16 mouse cellular contexts compared by ENCODE assay signal in genomic region chr11:68452740-68453139, GRCm38 (mm10). TPM values are rescaled to one million over a fixed set of nuclear protein-coding genes. Genes with fewer than 3 reads are reported as not detected.
"Had no signal": no experiment of that assay in that cellular context is flagged by ENCODE, and none has a peak within 500 bp of the region (broad histone marks: within the 10 kb centered on the region; RNA-seq: fewer than 3 reads in every experiment).

No protein-coding gene starts in this region.

- H3K27me3 ChIP-seq: liver, embryonic 12.5 days; midbrain, embryonic 12.5 days had no signal

- H3K4me3 ChIP-seq: left cerebral cortex, adult 2 months; limb, embryonic 10.5 days; liver, embryonic 12.5 days; megakaryocyte, embryonic 14.5 days; midbrain, embryonic 12.5 days had no signal

- H3K27ac ChIP-seq: kidney, postnatal 0 days; left cerebral cortex, adult 2 months; limb, embryonic 10.5 days; liver, embryonic 12.5 days; midbrain, embryonic 12.5 days had no signal

- DNase-seq: kidney, adult 11 months; kidney, adult 9 months; kidney, postnatal 36 days; layer of hippocampus, adult 9-11 months; lung, embryonic 14.5 days; lung, postnatal 10 days; lung, postnatal 4 days; thymus, adult 18-20 months had no signal

- H3K4me2 ChIP-seq: liver, embryonic 12.5 days; lung, embryonic 14.5 days; midbrain, embryonic 12.5 days had no signal

- H3K4me1 ChIP-seq: liver, embryonic 12.5 days had no signal

- H3K36me3 ChIP-seq: limb, embryonic 10.5 days; liver, embryonic 12.5 days; midbrain, embryonic 12.5 days had no signal

- H3K9me3 ChIP-seq: limb, embryonic 10.5 days; liver, embryonic 12.5 days; megakaryocyte, embryonic 14.5 days; midbrain, embryonic 12.5 days had no signal

- ATAC-seq: liver, embryonic 12.5 days; midbrain, embryonic 16.5 days had no signal

- H3K9ac ChIP-seq: liver, embryonic 12.5 days; lung, embryonic 14.5 days; midbrain, embryonic 12.5 days had no signal

RNA-seq across cellular contexts. Expression of gene Ntn1, which starts 52.1 kb away (rescaled TPM):
- total RNA-seq: neutrophil, adult 5-6 weeks had no signal
